Mouse (Mus musculus) hindbrain, embryonic 14.5 days (tissue): ENCODE results near the gene Arhgap21. TPM values are rescaled to one million over a fixed set of nuclear protein-coding genes. Genes with fewer than 3 reads are reported as not detected.
"Not testable (repeated sequence)": the region's sequence is repeated elsewhere in the genome, so short reads cannot be mapped to it uniquely, and the experiment has no call there.

Experiments used
- ATAC-seq: fragments of 200-750 bp; cut with Nextera tagmentation; 2 replicates; pipeline ENCODE4 v1.8.0; 2017; ENCODE audit warnings: moderate number of reproducible peaks, mild to moderate bottlenecking, moderate TSS enrichment, moderate library complexity; ENCODE audit not compliant: low FRiP score
- DNase-seq: peaks from one replicate; pipeline ENCODE4 v3.0.0-alpha.2; 2015; ENCODE audit warnings: low spot score
- H3K27ac ChIP-seq: fragments of 300-500 bp; sonication (generic); 2 replicates; pipeline ENCODE4 v1.5.1; 2014; ENCODE audit warnings: mild to moderate bottlenecking, moderate library complexity
- H3K27me3 ChIP-seq: fragments of 300-500 bp; sonication (generic); 2 replicates; pipeline ENCODE4 v1.6.1; 2014; ENCODE audit warnings: mild to moderate bottlenecking, low read length, mixed read lengths; ENCODE audit not compliant: control insufficient read depth, insufficient read depth
- H3K36me3 ChIP-seq: fragments of 300-500 bp; sonication (generic); replicated peaks from 2 replicates; pipeline ENCODE4 v1.6.1; 2014; ENCODE audit not compliant: control insufficient read depth, insufficient read depth
- H3K4me1 ChIP-seq: fragments of 300-500 bp; sonication (generic); replicated peaks from 2 replicates; pipeline ENCODE4 v1.6.1; 2014; ENCODE audit warnings: antibody characterized with exemption, low read length, mixed read lengths; ENCODE audit not compliant: control insufficient read depth, insufficient read depth
- H3K4me2 ChIP-seq: fragments of 300-500 bp; sonication (generic); replicated peaks from 2 replicates; pipeline ENCODE4 v1.6.1; 2014; ENCODE audit warnings: mild to moderate bottlenecking, moderate library complexity
- H3K4me3 ChIP-seq: fragments of 300-500 bp; sonication (generic); replicated peaks from 2 replicates; pipeline ENCODE4 v1.5.1; 2014; ENCODE audit warnings: mild to moderate bottlenecking, low read length
- H3K9ac ChIP-seq: fragments of 300-500 bp; sonication (generic); 2 replicates; pipeline ENCODE4 v1.6.1; 2014
- H3K9me3 ChIP-seq: fragments of 300-500 bp; sonication (generic); 2 replicates; pipeline ENCODE4 v1.6.1; 2016; ENCODE audit warnings: low read length; ENCODE audit not compliant: control insufficient read depth
- WGBS: fragments of 180-500 bp; shearing (Covaris S2); extraction: QIAGEN DNeasy Blood & Tissue Kit; methylation state at CpG from one replicate; pipeline ENCODE4 v1.1.7; 2014; 5-methylcytosine and 5-hydroxymethylcytosine counted together
- polyA plus RNA-seq: library from polyadenylated mRNA; unstranded; fragments of >200 nt; fragmentation: Nextera tagmentation; extraction: Ambion mirVana; gene quantifications from 2 replicates; pipeline ENCODE4 v1.2.1, GENCODE M21; 2014

Gene Arhgap21
- polyA plus RNA-seq, 1 experiment from 2014 or later, result 49.4 TPM

- Histone ChIP-seq H3K9ac (no peak overlapping the region), H3K4me2 (no peak overlapping the region), H3K9me3 (no peaks in the 10 kb centered on the region), H3K4me3 (no peak overlapping the region), H3K36me3 (no peaks in the 10 kb centered on the region), H3K27ac (no peak overlapping the region), H3K4me1 (peaks cover 5% of the 10 kb centered on the region), H3K27me3 (no peaks in the 10 kb centered on the region)
- no peak for ATAC-seq
- DNase-seq, result no peak
- WGBS, result 48% methylated on average over 9 of the region's 9 CpGs
These were observed 34.3 kb downstream of the Arhgap21 start for GRCm38 (mm10) chr2:20934406-20934805.

- no peak overlapping the region for H3K4me2 ChIP-seq
- no peak overlapping the region for H3K27ac ChIP-seq
- no peaks in the 10 kb centered on the region for H3K9me3 ChIP-seq
- no peak for DNase-seq
- H3K36me3 ChIP-seq, result no peaks in the 10 kb centered on the region
- peaks cover 1% of the 10 kb centered on the region for H3K4me1 ChIP-seq
- 85% methylated on average over 8 of the region's 8 CpGs for WGBS
- no peak overlapping the region for H3K9ac ChIP-seq
- no peaks in the 10 kb centered on the region for H3K27me3 ChIP-seq
- no peak overlapping the region for H3K4me3 ChIP-seq
- no peak for ATAC-seq
These were observed 35.9 kb downstream of the Arhgap21 start for GRCm38 (mm10) chr2:20932748-20933313.

GRCm38 (mm10) chr2:20931761-20932160 lies 36.9 kb downstream of the Arhgap21 start:
- H3K27me3 ChIP-seq, H3K9me3 ChIP-seq, H3K36me3 ChIP-seq, H3K4me3 ChIP-seq, H3K9ac ChIP-seq, DNase-seq, ATAC-seq, H3K27ac ChIP-seq, H3K4me1 ChIP-seq, H3K4me2 ChIP-seq: not testable (repeated sequence)
- 100% methylated on average over 3 of the region's 4 CpGs for WGBS

- Histone ChIP-seq H3K9ac (no peak overlapping the region), H3K4me1 (no peaks in the 10 kb centered on the region), H3K27me3 (no peaks in the 10 kb centered on the region), H3K4me3 (no peak overlapping the region), H3K9me3 (no peaks in the 10 kb centered on the region), H3K27ac (no peak overlapping the region), H3K4me2 (no peak overlapping the region), H3K36me3 (no peaks in the 10 kb centered on the region)
- ATAC-seq (no peak), DNase-seq (no peak)
These were observed 40.2 kb downstream of the Arhgap21 start for GRCm38 (mm10) chr2:20928454-20928853.

GRCm38 (mm10) chr2:20924938-20925337 lies 43.7 kb downstream of the Arhgap21 start:
- H3K9me3 ChIP-seq, result no peaks in the 10 kb centered on the region
- H3K4me3 ChIP-seq, result no peak overlapping the region
- WGBS, result 59% methylated on average over 1 of the region's 1 CpGs
- H3K27ac ChIP-seq, result no peak overlapping the region
- no peak overlapping the region for H3K4me2 ChIP-seq
- no peak overlapping the region for H3K9ac ChIP-seq
- DNase-seq (no peak), ATAC-seq (no peak)
- H3K36me3 ChIP-seq, result no peaks in the 10 kb centered on the region
- H3K4me1 ChIP-seq, result peaks cover 10% of the 10 kb centered on the region; the same call in 1 of the 2 replicates
- H3K27me3 ChIP-seq, result no peaks in the 10 kb centered on the region

GRCm38 (mm10) chr2:20922366-20922765 lies 46.3 kb downstream of the Arhgap21 start:
- Histone ChIP-seq H3K9me3 (no peaks in the 10 kb centered on the region), H3K27ac (no peak overlapping the region), H3K4me1 (peaks cover 10% of the 10 kb centered on the region; the same call in 1 of the 2 replicates), H3K4me3 (no peak overlapping the region), H3K9ac (no peak overlapping the region), H3K4me2 (no peak overlapping the region), H3K27me3 (no peaks in the 10 kb centered on the region), H3K36me3 (no peaks in the 10 kb centered on the region)
- no peak for DNase-seq
- no peak for ATAC-seq
- WGBS, result 3% methylated on average over 1 of the region's 1 CpGs

- H3K9ac ChIP-seq, result no peak overlapping the region
- ATAC-seq, result no peak
- no peak overlapping the region for H3K4me3 ChIP-seq
- no peaks in the 10 kb centered on the region for H3K27me3 ChIP-seq
- no peak overlapping the region for H3K4me2 ChIP-seq
- H3K9me3 ChIP-seq, result no peaks in the 10 kb centered on the region
- 40% methylated on average over 2 of the region's 2 CpGs for WGBS
- H3K36me3 ChIP-seq, result no peaks in the 10 kb centered on the region
- DNase-seq, result no peak
- peaks cover 10% of the 10 kb centered on the region; the same call in 1 of the 2 replicates for H3K4me1 ChIP-seq
- H3K27ac ChIP-seq, result 0 out of 2 replicates have a peak overlapping the region, but pooled peaks have one; percentile 11
These were observed 47.1 kb downstream of the Arhgap21 start for GRCm38 (mm10) chr2:20921558-20921957.

GRCm38 (mm10) chr2:20921021-20921420 lies 47.7 kb downstream of the Arhgap21 start:
- DNase-seq, result no peak
- H3K27ac ChIP-seq, result no peak overlapping the region
- H3K4me3 ChIP-seq, result no peak overlapping the region
- 74% methylated on average over 1 of the region's 1 CpGs for WGBS
- H3K4me1 ChIP-seq, result peaks cover 10% of the 10 kb centered on the region; the same call in 1 of the 2 replicates
- H3K27me3 ChIP-seq, result no peaks in the 10 kb centered on the region
- H3K9ac ChIP-seq, result no peak overlapping the region
- H3K9me3 ChIP-seq, result no peaks in the 10 kb centered on the region
- H3K4me2 ChIP-seq, result no peak overlapping the region
- no peaks in the 10 kb centered on the region for H3K36me3 ChIP-seq
- ATAC-seq, result no peak

- H3K27me3 ChIP-seq, result no peaks in the 10 kb centered on the region
- ATAC-seq (no peak), DNase-seq (no peak)
- H3K9me3 ChIP-seq, result no peaks in the 10 kb centered on the region
- H3K4me1 ChIP-seq, result no peaks in the 10 kb centered on the region
- H3K9ac ChIP-seq, result no peak overlapping the region
- H3K4me2 ChIP-seq, result no peak overlapping the region
- H3K4me3 ChIP-seq, result no peak overlapping the region
- peaks cover 19% of the 10 kb centered on the region; the same call in 1 of the 2 replicates for H3K36me3 ChIP-seq
- H3K27ac ChIP-seq, result no peak overlapping the region
- 91% methylated on average over 10 of the region's 10 CpGs for WGBS
These were observed 54.0 kb downstream of the Arhgap21 start for GRCm38 (mm10) chr2:20914531-20915320.
